16 mouse cellular contexts compared by ENCODE assay signal in genomic region chr3:86070799-86071198, GRCm38 (mm10).
DNase-seq lines count a peak whose midpoint lies in the region; ATAC-seq and TF ChIP-seq lines count a peak whose summit lies in the region.
"Had no signal": no experiment of that assay in that cellular context is flagged by ENCODE, and none has a peak within 500 bp of the region (broad histone marks: within the 10 kb centered on the region; RNA-seq: fewer than 3 reads in every experiment).

No protein-coding gene starts in this region.

- H3K9ac ChIP-seq in hindbrain, postnatal 0 days (replicated peaks; ENCODE audit: low read length) = no peak overlapping the region
- H3K9ac ChIP-seq in hindbrain, embryonic 14.5 days = no peak overlapping the region
- H3K9ac ChIP-seq: embryonic facial prominence, embryonic 15.5 days; forebrain, embryonic 15.5 days; heart, embryonic 12.5 days had no signal

- H3K4me3 ChIP-seq in hindbrain, postnatal 0 days (ENCODE audit: low read length) = no peak overlapping the region
- H3K4me3 ChIP-seq in hindbrain, embryonic 14.5 days (replicated peaks; ENCODE audit: low read length) = no peak overlapping the region
- H3K4me3 ChIP-seq: embryonic facial prominence, embryonic 15.5 days; erythroblast, embryonic 14.5 days; forebrain, embryonic 15.5 days; heart, embryonic 12.5 days had no signal

- DNase-seq in heart, adult 11 months = peak; percentile 86
- no peak for DNase-seq in heart, postnatal 36 days
- no peak for DNase-seq in hindbrain, postnatal 0 days (ENCODE audit: low spot score)
- DNase-seq in hindbrain, embryonic 14.5 days (ENCODE audit: low spot score) = no peak
- peak; percentile 18 for DNase-seq in fat pad, adult 2 months (ENCODE audit: extremely low read depth, low read depth, low spot score)
- no peak for DNase-seq in gastrocnemius, postnatal 25 days
- no peak for DNase-seq in left cerebral cortex, adult 11 months (ENCODE audit: low spot score)
- DNase-seq: adrenal gland, postnatal 14 days; cerebellum, adult 11-12 months; cerebellum, adult 9-10 months; cerebellum, postnatal 25 days had no signal

- TF ChIP-seq CTCF in hindbrain, postnatal 0 days (IDR thresholded peaks at IDR 0.05; ENCODE audit: low read depth) = no peak

- no peak for ATAC-seq in hindbrain, postnatal 0 days
- no peak for ATAC-seq in hindbrain, embryonic 14.5 days (ENCODE audit: low FRiP score)
- ATAC-seq: forebrain, embryonic 15.5 days; intestine, embryonic 16.5 days had no signal

- 86% methylated on average over 7 of the region's 7 CpGs for WGBS in hindbrain, postnatal 0 days
- WGBS in hindbrain, embryonic 14.5 days = 87% methylated on average over 7 of the region's 7 CpGs

- no peak overlapping the region for H3K4me2 ChIP-seq in hindbrain, postnatal 0 days (ENCODE audit: low read depth, low read length)
- no peak overlapping the region for H3K4me2 ChIP-seq in hindbrain, embryonic 14.5 days (replicated peaks)
- H3K4me2 ChIP-seq: embryonic facial prominence, embryonic 15.5 days; forebrain, embryonic 15.5 days; heart, embryonic 12.5 days had no signal

- H3K27ac ChIP-seq in hindbrain, postnatal 0 days = 0 out of 2 replicates have a peak overlapping the region, but pooled peaks have one; percentile 8
- H3K27ac ChIP-seq in hindbrain, embryonic 14.5 days = no peak overlapping the region
- H3K27ac ChIP-seq: embryonic facial prominence, embryonic 15.5 days; forebrain, embryonic 15.5 days had no signal

- no peaks in the 10 kb centered on the region for H3K27me3 ChIP-seq in hindbrain, postnatal 0 days (ENCODE audit: insufficient read depth, low read length)
- no peaks in the 10 kb centered on the region for H3K27me3 ChIP-seq in hindbrain, embryonic 14.5 days (ENCODE audit: control insufficient read depth, insufficient read depth, low read length)
- H3K27me3 ChIP-seq: embryonic facial prominence, embryonic 15.5 days; forebrain, embryonic 15.5 days; heart, embryonic 12.5 days had no signal

- H3K36me3 ChIP-seq in hindbrain, postnatal 0 days (ENCODE audit: insufficient read depth, low read length) = no peaks in the 10 kb centered on the region
- H3K36me3 ChIP-seq in hindbrain, embryonic 14.5 days (replicated peaks; ENCODE audit: control insufficient read depth, insufficient read depth) = no peaks in the 10 kb centered on the region
- H3K36me3 ChIP-seq: forebrain, embryonic 15.5 days; heart, embryonic 12.5 days had no signal

- no peaks in the 10 kb centered on the region for H3K9me3 ChIP-seq in hindbrain, postnatal 0 days (ENCODE audit: low read length)
- no peaks in the 10 kb centered on the region for H3K9me3 ChIP-seq in hindbrain, embryonic 14.5 days (ENCODE audit: control insufficient read depth, low read length)
- H3K9me3 ChIP-seq: embryonic facial prominence, embryonic 15.5 days; forebrain, embryonic 15.5 days; heart, embryonic 12.5 days had no signal

- intact Hi-C loops in heart, postnatal 36 days (cut with DNase I) = no loop called here

- no peaks in the 10 kb centered on the region for H3K4me1 ChIP-seq in hindbrain, postnatal 0 days (ENCODE audit: insufficient read depth, low read length)
- H3K4me1 ChIP-seq in hindbrain, embryonic 14.5 days (replicated peaks; ENCODE audit: control insufficient read depth, insufficient read depth, low read length) = no peaks in the 10 kb centered on the region
- H3K4me1 ChIP-seq: embryonic facial prominence, embryonic 15.5 days; forebrain, embryonic 15.5 days; heart, embryonic 12.5 days had no signal

Comparison
In these comparisons a context has a peak if more than half of its experiments do, and no peak if none do; other contexts are left out.
1. DNase-seq: peak in heart, adult 11 months (single experiment) and fat pad, adult 2 months (single experiment); none in heart, postnatal 36 days (0 of 2), hindbrain, postnatal 0 days (single experiment), hindbrain, embryonic 14.5 days (single experiment), gastrocnemius, postnatal 25 days (single experiment) and left cerebral cortex, adult 11 months (single experiment).